Mouse (Mus musculus) ES-CJ7 (cell line): ENCODE measurements at regions not wholly inside any gene's neighbourhood (a gene's known extent, or its start where the extent isn't known, plus 50 kb on each side); places are given as distances from the start of the nearest gene placed in this dataset.

Experiments used
- DNase-seq: peaks from one replicate; pipeline ENCODE4 v3.0.0; 2011; ENCODE audit warnings: low read depth, low spot score

GRCm38 (mm10) chr7:83245867-83246266, 338.9 kb upstream of the Tmc3 start:
- DNase-seq = no peak

- no peak for DNase-seq
These were observed 332.6 kb upstream of the Tmc3 start for GRCm38 (mm10) chr7:83251995-83252563.

- DNase-seq = no peak
These were observed 331.7 kb upstream of the Tmc3 start for GRCm38 (mm10) chr7:83253001-83253400.

GRCm38 (mm10) chr7:83253432-83253831, 331.3 kb upstream of the Tmc3 start:
- no peak for DNase-seq

DNA sequence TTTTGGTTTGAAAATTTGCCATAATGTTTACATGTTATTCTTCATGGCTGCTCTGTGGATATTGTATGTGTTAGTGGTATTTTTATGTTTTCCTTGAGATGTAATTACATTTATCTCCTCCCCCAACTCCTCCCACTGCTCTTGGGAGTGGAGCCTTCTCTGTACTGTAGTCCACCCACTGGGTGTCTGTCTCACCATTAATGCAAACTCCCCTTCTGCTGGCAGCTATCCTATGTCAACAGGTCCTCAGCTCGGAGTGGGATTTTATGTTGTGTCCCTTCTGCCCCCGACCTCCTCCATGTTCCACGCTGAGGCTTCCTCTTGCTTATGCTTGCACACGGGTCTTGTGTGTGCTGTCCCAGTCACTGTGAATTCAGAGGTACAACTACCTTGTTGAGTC, 330.3 kb upstream of the Tmc3 start:
- DNase-seq = no peak

- no peak for DNase-seq
These were observed 328.4 kb upstream of the Tmc3 start for GRCm38 (mm10) chr7:83256236-83256784.

- no peak for DNase-seq
These were observed 326.3 kb upstream of the Tmc3 start for GRCm38 (mm10) chr7:83258363-83258916.

DNA sequence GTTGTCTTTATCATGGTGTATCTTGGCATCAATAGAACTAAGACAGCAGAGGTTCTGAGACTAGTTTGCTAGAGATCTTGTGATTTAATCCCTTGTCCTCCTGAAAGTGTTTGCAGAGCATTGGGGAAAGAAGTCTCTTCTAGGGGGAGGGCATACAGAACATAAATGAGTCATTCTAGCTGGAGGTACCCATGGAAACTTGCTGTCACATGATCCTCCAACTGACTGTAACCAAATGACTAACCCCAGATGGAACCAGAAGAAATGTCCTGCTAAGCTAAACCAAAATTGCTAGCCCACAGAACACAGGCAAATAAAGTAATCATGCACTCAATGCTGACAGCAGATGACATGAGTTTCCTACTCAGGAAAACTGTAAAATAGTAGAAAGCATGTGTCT, 323.2 kb upstream of the Tmc3 start:
- no peak for DNase-seq

DNA sequence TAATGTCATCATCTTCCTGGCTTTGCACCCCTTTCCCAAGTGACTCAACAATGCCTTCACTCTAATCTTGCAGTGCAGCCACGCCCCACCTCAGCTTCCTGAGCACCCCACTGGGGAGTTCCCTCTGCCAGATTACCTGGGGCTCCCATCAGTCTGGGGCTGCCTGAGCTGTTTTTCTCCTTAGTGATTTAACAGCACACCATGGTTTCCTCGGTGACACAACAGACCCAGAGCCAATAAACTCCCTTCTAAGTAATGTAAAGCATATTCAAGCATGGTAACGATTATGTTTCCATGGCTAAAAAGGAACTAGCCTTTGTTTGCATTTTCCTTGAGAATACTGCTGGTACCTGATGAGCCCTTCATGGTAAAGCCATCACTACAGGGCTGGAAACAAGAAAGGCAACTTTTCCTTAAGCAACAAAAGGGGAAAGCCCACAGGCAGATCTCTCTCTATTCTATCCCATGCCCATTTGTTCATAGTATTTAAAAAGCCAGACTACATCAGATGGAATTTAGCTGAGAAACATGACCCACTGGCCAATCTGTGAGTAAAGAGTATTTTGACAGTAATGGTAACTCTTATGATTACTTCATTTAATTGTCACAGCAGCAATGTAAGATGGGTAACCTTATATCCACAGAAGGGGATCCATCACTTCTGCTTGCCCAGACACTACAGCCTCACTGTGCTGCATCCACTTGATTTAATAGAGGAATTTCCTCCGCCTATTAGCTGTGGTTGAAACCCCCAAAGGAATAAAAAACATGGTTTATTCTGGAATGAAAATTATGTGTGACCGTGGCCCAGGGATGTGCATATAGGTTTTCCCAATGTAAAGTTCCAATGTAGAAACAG, 294.6 kb upstream of the Tmc3 start:
- no peak for DNase-seq

GRCm38 (mm10) chr7:83307112-83307511, 277.6 kb upstream of the Tmc3 start:
- no peak for DNase-seq

- no peak for DNase-seq
These were observed 272.6 kb upstream of the Tmc3 start for GRCm38 (mm10) chr7:83312172-83312571.

- DNase-seq = no peak
These were observed 254.8 kb upstream of the Tmc3 start for GRCm38 (mm10) chr7:83329809-83330412.

DNA sequence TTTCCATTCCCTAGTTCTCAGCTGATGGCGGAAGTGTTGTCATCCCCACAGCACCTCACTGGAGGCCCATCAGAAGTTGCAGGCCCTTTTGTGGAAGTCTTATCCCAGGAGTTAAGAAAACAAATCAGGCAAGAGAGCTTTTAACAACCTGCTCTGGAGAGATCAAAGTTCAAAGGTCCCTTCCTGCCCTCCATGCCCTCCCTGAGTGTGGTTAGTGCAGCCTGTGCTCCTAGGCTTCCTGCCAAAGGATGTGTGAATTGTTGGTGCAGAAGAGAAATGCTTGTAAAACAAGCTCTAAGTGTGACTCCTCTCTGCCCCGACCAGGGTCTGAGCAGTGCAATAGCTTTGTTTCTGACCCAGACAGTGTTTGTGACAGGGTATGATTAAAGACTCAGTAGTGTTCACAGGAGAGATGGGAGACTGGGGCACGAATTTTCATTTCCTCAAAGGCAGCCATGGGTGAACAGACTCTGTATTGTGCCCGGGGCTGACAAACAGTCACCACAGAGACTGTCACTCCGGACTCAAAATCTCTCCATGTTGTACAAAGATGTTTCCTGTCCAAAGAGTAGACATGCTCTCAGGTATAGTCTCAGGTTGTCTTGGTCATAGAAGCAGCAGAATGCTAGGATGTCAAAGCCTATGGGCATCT, 237.5 kb upstream of the Tmc3 start:
- no peak for DNase-seq

GRCm38 (mm10) chr7:83369191-83369590, 215.5 kb upstream of the Tmc3 start:
- DNase-seq = no peak

- DNase-seq = no peak
These were observed 215.1 kb upstream of the Tmc3 start for GRCm38 (mm10) chr7:83369605-83370004.

GRCm38 (mm10) chr7:83376826-83377225, 207.9 kb upstream of the Tmc3 start:
- DNase-seq = peak; percentile 40

GRCm38 (mm10) chr7:83381381-83382181, 203.1 kb upstream of the Tmc3 start:
- no peak for DNase-seq

DNA sequence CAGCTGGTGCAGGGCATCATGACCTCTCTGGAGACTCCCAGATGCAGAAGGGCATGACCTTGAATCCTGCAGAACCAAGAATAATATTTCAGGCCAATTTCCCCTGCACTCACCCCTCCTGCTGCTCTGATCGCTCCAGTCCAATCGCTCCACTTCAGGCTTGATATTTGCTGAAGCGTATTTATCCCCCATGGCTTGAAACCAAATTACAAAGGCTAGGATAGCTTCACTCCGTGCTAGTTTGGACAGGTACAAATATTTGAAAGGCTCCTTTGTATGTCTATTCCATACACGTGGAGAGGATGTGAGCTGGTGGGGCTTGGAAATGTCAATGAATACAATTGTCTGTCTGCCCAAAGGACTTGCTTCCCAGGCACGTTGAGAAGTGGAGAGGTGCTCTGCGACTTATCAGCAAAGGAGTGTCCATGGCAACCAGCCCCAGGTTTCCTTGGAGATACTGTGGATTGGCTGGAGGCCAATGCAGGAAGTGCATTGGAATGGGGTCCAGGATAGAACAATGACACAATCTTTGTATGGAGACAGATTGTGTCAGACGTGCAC, 201.8 kb upstream of the Tmc3 start:
- peak; percentile 11 for DNase-seq

DNA sequence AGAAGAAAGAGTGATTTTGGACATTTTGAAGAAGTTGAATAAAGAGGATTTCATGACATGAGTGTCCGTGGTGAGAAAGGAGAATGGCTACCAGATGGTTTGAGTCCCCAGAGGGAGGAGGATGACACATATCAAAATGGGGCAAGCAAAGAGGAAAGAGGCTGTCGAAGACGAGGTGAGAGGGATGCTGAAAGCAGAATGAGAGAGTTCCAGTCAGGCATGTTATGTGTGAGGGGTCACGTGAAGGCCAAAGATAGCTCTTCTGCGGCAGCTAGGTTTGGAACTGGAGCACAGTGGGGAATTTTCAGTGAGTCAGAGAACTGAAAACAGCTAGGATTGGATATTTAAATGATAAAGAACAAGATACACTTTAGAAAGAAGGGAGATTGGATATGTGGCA, 193.3 kb upstream of the Tmc3 start:
- no peak for DNase-seq

- no peak for DNase-seq
These were observed 192.5 kb upstream of the Tmc3 start for GRCm38 (mm10) chr7:83392181-83392580.

- no peak for DNase-seq
These were observed 192.1 kb upstream of the Tmc3 start for GRCm38 (mm10) chr7:83392625-83393024.
